Mouse (Mus musculus): ENCODE measurements around the gene E2f1.

DNA sequence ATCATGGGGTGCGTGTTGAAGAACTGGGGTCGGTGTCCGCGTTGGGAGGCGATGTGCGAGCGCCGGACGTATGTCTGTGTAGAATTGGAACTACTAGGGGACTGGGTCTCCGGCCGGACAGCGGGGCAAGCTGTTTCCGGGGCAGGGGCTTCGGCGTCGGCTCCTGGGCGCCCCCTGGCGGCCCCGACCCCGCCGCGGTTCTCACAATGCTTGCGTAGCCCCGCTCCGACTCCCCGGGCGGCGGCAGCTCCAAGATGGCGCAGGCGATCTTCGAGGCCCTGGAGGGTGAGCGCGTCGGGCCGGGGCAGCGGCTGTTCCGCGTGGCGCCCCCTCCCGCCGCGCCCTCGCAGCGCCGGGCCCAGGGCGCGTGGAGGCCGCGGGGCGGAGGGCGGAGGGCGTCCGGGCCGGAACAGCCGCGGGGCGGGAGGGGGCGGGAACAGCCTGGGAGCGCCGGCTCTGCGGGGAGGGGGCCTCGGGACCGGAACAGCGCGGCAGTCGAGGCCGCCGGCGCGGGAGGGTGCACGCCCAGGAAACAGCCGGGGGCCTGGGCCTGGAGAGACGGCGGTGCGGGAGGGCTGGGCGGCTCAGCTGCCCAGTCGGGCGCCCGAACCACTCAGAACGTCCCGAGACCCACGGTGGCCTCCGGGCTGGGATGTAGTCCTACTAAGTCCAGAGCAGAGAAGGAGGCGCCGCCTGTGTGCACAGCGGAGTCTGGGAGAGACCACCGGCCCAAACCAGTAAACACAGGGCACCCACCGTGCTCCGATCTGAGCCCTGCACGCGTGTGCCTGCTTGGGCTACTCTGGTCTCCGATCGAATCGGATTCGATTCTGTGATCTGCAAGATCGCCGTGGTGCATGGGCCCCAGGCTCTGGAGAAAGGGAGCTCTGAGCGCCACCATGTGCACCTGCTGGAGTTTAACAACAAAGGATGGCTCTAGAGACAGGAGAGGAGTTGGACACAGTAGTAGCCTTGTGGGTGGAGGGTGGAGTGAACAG is 43.7 kb upstream of the E2f1 start, which contains the start of the genes Zfp341 and 4930519P11Rik:
- TF ChIP-seq CTCF (IDR thresholded peaks at IDR 0.05; ENCODE audit: extremely low read depth, insufficient read length, insufficient replicate concordance, low read depth, low read length), result peak; percentile 75
- TF ChIP-seq POLR2A (IDR thresholded peaks at IDR 0.05; ENCODE audit: low read depth, low read length), result peak; percentile 37
